Mouse (Mus musculus) liver, embryonic 14.5 days (tissue): ENCODE measurements around the gene Draxin. TPM values are rescaled to one million over a fixed set of nuclear protein-coding genes. Genes with fewer than 3 reads are reported as not detected.

Experiments
- ATAC-seq: fragments of 200-750 bp; cut with Nextera tagmentation; 2 replicates; pipeline ENCODE4 v1.8.0; 2017; ENCODE audit warnings: moderate number of reproducible peaks, mild to moderate bottlenecking, moderate library complexity; ENCODE audit not compliant: insufficient read depth
- DNase-seq, 3 experiments: peaks; one replicate each; pipeline ENCODE4 v3.0.0-alpha.2; 2012 to 2013; ENCODE audit warnings: low read depth in 3 of 3, low spot score in 3 of 3
- H3K27ac ChIP-seq: fragments of 300-500 bp; sonication (generic); 2 replicates; pipeline ENCODE4 v1.5.1; 2014; ENCODE audit warnings: moderate library complexity, mild to moderate bottlenecking, control low read depth, inconsistent platforms
- H3K27me3 ChIP-seq: fragments of 300-500 bp; sonication (generic); 2 replicates; pipeline ENCODE4 v1.6.1; 2014; ENCODE audit warnings: mild to moderate bottlenecking, low read length, moderate library complexity; ENCODE audit not compliant: control insufficient read depth, insufficient read depth
- H3K36me3 ChIP-seq: fragments of 300-500 bp; sonication (generic); replicated peaks from 2 replicates; pipeline ENCODE4 v1.6.1; 2014; ENCODE audit warnings: low read depth; ENCODE audit not compliant: control insufficient read depth, insufficient read depth
- H3K4me1 ChIP-seq, 2 experiments: fragments of 200-500 bp in 1 of 2; fragments of 300-500 bp in 1 of 2; sonication (generic) in 1 of 2; replicated peaks; 2 replicates each; pipeline ENCODE4 v1.6.1; 2012 to 2014; ENCODE audit warnings: antibody characterized with exemption in 1 of 2, inconsistent platforms in 1 of 2, low read length in 1 of 2; ENCODE audit not compliant: control insufficient read depth in 2 of 2, insufficient read depth in 2 of 2
- H3K4me2 ChIP-seq: fragments of 300-500 bp; sonication (generic); 2 replicates; pipeline ENCODE4 v1.6.1; 2014; ENCODE audit warnings: low read depth, mild to moderate bottlenecking, control low read depth, moderate library complexity
- H3K4me3 ChIP-seq, 2 experiments: fragments of 200-500 bp in 1 of 2; fragments of 300-500 bp in 1 of 2; sonication (generic) in 1 of 2; 2 replicates each; pipeline ENCODE4 v1.5.1; 2012 to 2014; ENCODE audit warnings: low read depth in 2 of 2, low read length in 2 of 2, mild to moderate bottlenecking in 2 of 2, control low read depth in 1 of 2, inconsistent platforms in 1 of 2, moderate library complexity in 1 of 2; ENCODE audit not compliant: insufficient read depth in 1 of 2
- H3K9ac ChIP-seq: fragments of 300-500 bp; sonication (generic); replicated peaks from 2 replicates; pipeline ENCODE4 v1.6.1; 2014; ENCODE audit warnings: mild to moderate bottlenecking, control low read depth, moderate library complexity
- H3K9me3 ChIP-seq: fragments of 300-500 bp; sonication (generic); 2 replicates; pipeline ENCODE4 v1.6.1; 2016; ENCODE audit warnings: low read length, mixed read lengths; ENCODE audit not compliant: control insufficient read depth
- CTCF ChIP-seq: IDR thresholded peaks from 2 replicates; pipeline ENCODE4 v1.5.1; 2016; ENCODE audit warnings: antibody characterized with exemption, low read depth, control low read depth
- EP300 ChIP-seq: IDR thresholded peaks from 2 replicates; pipeline ENCODE4 v1.6.1; 2016; ENCODE audit warnings: antibody characterized with exemption, low read depth
- WGBS: fragments of 180-500 bp; shearing (Covaris S2); extraction: QIAGEN DNeasy Blood & Tissue Kit; methylation state at CpG from one replicate; pipeline ENCODE4 v1.1.7; 2014; ENCODE audit not compliant: insufficient replicate concordance; 5-methylcytosine and 5-hydroxymethylcytosine counted together
- polyA plus RNA-seq, 2 experiments: library from polyadenylated mRNA; depleted of rRNA in 1 of 2; stranded (reverse) in 1 of 2; unstranded in 1 of 2; fragments of >200 nt; fragmentation: Nextera tagmentation in 1 of 2; extraction: Ambion mirVana in 1 of 2; gene quantifications; 2 replicates each; pipeline versions ENCODE4 v1.2.1 to v1.2.3; 2012 to 2014

Gene Draxin
- polyA plus RNA-seq, 2 experiments, result 0.05 to 0.16 TPM

DNA sequence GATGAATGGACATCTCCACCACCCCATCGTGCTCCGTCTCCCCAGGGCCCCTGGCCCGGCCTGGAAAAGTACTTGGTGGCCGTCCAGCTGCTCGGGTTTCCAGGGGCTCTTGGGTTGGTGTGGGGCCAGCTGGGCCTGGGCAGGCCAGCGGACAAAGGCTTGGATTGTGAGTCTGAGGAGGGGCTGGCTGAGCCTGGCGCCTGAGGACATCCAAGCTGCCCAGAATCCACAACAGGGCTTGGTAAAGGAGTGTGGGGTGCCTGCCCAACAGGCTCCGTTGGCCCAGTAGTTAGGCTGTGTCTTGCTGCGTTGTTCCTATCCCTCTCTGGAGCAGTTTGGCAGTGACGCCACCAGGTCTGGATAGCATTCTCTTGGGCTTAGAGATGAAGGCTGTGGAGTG, 35.9 kb upstream of the Draxin start:
- 17% methylated on average over 10 of the region's 10 CpGs for WGBS
- no peaks in the 10 kb centered on the region for H3K36me3 ChIP-seq
- H3K9me3 ChIP-seq, result no peaks in the 10 kb centered on the region
- no peaks in the 10 kb centered on the region for H3K4me1 ChIP-seq
- ATAC-seq (no peak), DNase-seq (no peak)
- H3K9ac ChIP-seq, result no peak overlapping the region
- no peak overlapping the region for H3K27ac ChIP-seq
- no peak overlapping the region for H3K4me2 ChIP-seq
- TF ChIP-seq EP300, result no peak
- no peak for TF ChIP-seq CTCF
- H3K27me3 ChIP-seq, result peaks cover 61% of the 10 kb centered on the region
- no peak overlapping the region for H3K4me3 ChIP-seq

DNA sequence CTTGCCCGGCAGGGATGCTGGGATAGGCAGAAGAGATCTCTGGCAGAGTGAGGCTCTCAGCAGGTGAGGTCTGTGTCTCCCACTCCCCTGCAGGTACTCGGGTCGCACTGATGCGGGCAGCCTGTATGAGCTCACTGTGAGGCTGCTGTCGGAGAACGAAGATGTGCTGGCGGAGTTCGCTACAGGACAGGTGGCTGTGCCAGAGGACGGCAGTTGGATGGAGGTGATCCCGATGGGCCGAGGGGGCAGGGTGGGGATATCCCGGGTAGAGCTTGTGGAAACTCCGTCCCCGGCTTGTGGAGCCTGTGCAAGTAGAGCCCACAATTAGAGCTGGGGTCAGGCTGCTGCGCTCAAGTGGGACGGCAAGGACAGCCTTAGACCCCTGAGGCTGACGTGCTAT, 35.1 kb upstream of the Draxin start:
- no peak for ATAC-seq
- WGBS, result 7% methylated on average over 17 of the region's 17 CpGs

DNA sequence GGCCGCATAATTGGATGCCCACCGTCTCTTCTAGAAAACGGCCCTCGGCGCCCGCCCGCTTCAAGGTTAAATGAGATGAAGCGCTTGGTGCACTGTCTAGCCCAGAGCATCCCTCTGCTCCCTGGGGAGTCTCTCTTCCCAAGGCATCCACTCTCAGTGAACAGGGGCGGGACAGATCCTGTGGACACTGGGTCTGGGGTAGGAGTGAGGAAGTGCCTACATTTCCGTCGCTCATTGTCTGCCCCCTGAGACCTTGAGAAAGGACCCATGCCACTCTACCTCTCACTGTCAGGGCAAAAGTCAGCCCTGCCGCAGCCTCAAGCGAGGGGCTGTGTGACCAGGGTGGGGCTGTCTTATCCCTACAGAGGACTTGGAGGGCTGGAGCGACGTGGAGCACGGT, 34.0 kb upstream of the Draxin start:
- WGBS, result 4% methylated on average over 16 of the region's 16 CpGs
- Histone ChIP-seq H3K4me1 (0 out of 4 replicates have a peak, but pooled peaks cover 1 to 2% of the 10 kb centered on the region in 2 experiments), H3K36me3 (no peaks in the 10 kb centered on the region), H3K9me3 (no peaks in the 10 kb centered on the region), H3K4me3 (no peak overlapping the region), H3K9ac (no peak overlapping the region), H3K27me3 (peaks cover 70% of the 10 kb centered on the region), H3K27ac (no peak overlapping the region), H3K4me2 (no peak overlapping the region)
- no peak for DNase-seq
- TF ChIP-seq EP300, result no peak
- ATAC-seq, result no peak

More for the DNA sequence above, 35.1 kb upstream of the Draxin start:
- Histone ChIP-seq H3K4me1 (no peaks in the 10 kb centered on the region), H3K4me2 (no peak overlapping the region), H3K27me3 (peaks cover 70% of the 10 kb centered on the region), H3K4me3 (no peak overlapping the region), H3K9ac (no peak overlapping the region), H3K9me3 (no peaks in the 10 kb centered on the region), H3K27ac (no peak overlapping the region), H3K36me3 (no peaks in the 10 kb centered on the region)
- TF ChIP-seq EP300 (no peak), CTCF (no peak)
- DNase-seq, result no peak

DNA sequence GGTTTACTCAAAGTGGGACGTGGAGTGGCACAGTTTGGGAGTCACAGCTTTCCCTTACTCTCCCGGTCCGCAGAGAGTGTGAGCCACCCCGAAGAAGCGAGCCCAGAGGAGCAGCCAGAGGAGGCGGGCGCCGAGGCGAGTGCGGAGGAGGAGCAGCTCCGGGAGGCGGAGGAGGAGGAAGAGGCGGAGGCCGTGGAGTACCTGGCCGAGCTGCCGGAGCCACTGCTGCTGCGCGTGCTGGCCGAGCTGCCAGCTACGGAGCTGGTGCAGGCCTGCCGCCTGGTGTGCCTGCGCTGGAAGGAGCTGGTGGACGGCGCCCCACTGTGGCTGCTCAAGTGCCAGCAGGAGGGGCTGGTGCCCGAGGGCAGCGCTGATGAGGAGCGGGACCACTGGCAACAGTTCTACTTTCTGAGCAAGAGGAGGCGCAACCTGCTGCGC, 33.5 kb upstream of the Draxin start:
- Histone ChIP-seq H3K9ac (no peak overlapping the region), H3K27me3 (peaks cover 70% of the 10 kb centered on the region), H3K9me3 (no peaks in the 10 kb centered on the region), H3K4me1 (peaks cover 3 to 4% of the 10 kb centered on the region in 2 experiments; a peak in 1 of 4 replicates), H3K4me2 (no peak overlapping the region; the same call in 1 of the 2 replicates), H3K4me3 (no peak overlapping the region), H3K36me3 (no peaks in the 10 kb centered on the region), H3K27ac (no peak overlapping the region)
- TF ChIP-seq CTCF, result peak; percentile 78
- no peak for TF ChIP-seq EP300
- WGBS, result 1% methylated on average over 29 of the region's 29 CpGs
- no peak for ATAC-seq
- DNase-seq, result no peak

DNA sequence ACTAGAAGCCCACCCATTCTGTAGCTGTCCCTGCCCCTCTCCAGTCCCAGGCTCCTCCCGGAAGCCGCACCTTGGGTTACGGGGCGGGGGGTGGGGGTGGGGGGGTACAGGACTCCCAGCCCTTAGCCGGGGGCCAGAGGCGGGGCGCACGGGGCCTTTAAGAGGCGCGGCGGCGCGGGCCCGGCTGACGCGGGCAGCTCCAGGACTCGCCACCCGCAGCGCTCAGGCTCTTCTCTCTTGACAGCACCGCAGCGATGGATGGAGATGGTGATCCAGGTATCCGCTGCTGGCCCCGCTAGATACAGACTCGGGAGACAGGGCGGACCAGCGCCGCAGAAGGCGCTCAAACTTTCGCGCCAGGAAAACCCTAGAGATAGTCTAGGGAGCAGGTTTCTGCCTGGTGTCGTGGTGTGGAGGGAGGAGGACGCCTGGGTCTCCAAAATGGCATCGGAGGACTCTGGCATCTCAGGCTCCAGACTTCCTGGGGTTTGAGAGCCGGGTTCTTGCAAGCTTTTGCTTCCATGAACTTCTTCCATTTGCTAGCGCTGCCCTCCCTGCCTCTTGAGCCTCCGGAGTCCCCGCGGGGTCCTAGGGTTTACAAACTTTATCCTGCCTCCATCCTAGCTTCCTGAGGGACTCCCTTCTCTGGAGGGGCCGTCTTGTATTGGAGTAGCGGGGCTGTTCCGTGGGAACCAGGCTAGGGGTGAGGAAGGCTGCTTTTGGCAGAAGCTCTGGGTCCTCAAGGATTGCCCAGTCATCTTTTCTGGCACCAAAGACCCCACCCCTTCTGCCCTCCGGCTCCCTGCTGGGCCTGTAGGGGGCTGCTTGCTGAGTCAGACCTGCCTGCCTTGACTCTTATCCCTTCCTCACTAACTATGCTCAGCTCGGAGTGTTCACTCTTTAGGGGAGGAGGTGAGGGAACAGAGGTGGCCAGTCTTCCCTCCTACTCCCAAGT, 30.2 kb upstream of the Draxin start, which contains the start of the genes Fbxo44 and Fbxo2:
Gene Fbxo44 (minus strand): TSS at position 47 of the 955 bp plus-strand sequence.
Gene Fbxo2 (plus strand): TSS at position 186 of the 955 bp plus-strand sequence.
- WGBS, result 1% methylated on average over 43 of the region's 43 CpGs
- H3K9ac ChIP-seq, result peak within 1 kb of the TSS; percentile 32
- H3K36me3 ChIP-seq, result no peaks in the 10 kb centered on the region
- ATAC-seq, result peak; percentile 16
- H3K4me2 ChIP-seq, result peak within 1 kb of the TSS; percentile 79
- H3K27me3 ChIP-seq, result peaks cover 63% of the 10 kb centered on the region
- H3K27ac ChIP-seq, result no peak within 1 kb of the TSS
- no peak for TF ChIP-seq EP300
- H3K4me3 ChIP-seq, result peak within 1 kb of the TSS; percentile 52 to 69
- no peaks in the 10 kb centered on the region for H3K9me3 ChIP-seq
- H3K4me1 ChIP-seq, result peaks cover 4 to 5% of the 10 kb centered on the region in 2 experiments; a peak in 1 of 4 replicates
- no peak for DNase-seq
